Mouse (Mus musculus) CD4-positive, CD25-positive, alpha-beta regulatory T cell, adult 2 months (primary cell): Measurements from ENCODE around the gene Zan.

ENCODE experiments used
- DNase-seq: peaks from one replicate; pipeline ENCODE4 v3.0.0-alpha.2; 2012; ENCODE audit warnings: low read depth, low spot score

Gene Zan

DNA sequence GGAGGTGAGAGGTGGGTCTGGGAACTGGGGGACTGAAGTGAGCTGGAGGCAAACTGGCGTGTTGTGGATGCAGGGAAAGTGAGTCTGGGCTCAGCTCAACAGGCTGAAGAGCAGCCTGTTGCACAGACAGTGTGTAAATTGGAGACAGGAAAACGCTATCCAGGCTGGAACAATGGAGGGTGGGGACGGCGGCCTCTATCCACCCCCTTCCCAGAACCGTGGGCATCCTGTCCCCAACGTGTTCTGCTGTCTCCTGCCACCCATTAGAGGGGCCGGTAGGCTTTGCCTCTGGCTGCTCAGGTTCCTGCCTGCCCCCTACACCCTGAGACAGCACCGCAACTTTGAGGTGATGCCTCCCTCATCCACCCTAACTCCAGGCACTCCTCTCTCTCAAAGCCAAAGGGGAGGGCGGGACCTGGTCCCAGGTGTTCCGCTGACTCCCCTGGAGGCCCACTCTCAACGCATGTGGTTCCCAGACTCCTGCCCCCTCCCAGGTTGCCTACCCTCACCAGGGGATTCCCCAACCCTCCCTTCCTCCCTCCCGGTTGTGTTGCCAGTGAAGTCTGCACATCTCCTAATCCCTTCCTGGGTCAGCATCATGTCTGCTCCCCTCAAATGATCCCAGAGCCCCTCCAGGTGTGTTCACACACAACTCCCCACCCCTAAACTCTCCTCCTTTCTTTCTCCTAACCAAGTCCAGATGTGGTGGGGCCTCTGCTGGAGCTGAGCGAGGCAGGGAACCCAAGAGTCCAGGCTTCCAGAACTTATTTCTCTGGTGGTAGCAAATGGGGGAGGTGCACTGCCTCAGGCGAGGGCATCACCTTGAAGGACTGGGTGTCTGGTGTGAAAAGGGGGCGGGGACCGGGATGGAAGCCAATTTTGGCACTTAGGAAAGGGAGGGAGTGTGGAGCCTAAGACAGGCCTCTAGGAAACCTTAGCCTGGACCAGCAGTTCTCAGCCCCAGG, 124.6 kb downstream of the Zan start:
- DNase-seq: no peak

DNA sequence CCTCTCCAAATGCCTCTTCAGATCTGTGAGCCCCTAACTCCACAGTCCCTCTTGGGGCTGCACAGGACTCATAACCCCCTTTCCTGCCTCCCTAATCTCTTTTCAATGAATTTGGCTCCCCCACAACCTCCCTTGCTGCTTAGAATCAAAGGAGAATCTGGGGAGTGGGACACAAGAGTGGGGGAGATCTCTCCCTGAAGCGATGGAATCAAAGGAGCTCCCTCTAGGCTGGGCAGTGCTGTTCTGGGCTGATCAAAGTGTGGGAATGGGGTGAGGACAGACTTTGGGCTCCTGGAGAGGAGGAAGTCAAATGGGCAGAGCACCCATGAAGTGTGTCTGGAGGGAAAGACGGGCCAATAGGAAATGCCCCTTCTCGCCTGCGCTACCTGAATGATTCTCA, 125.5 kb downstream of the Zan start:
- DNase-seq: no peak

DNA sequence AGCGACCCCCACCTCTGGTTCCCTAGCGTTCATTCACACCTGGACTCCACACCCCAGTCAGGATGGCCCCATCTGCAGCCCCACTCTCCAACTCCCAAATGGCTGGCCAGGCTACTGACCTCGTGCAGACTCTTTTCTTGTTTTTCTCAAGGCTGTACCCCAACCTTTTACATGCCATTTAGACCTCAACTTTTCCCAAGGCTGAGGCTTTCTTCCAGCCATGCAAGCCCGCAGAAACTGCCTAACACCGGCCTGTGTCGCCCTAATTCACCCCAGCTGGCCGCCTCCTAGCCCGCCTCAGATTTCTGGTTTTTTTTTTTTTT, 125.8 kb downstream of the Zan start:
- no peak for DNase-seq

DNA sequence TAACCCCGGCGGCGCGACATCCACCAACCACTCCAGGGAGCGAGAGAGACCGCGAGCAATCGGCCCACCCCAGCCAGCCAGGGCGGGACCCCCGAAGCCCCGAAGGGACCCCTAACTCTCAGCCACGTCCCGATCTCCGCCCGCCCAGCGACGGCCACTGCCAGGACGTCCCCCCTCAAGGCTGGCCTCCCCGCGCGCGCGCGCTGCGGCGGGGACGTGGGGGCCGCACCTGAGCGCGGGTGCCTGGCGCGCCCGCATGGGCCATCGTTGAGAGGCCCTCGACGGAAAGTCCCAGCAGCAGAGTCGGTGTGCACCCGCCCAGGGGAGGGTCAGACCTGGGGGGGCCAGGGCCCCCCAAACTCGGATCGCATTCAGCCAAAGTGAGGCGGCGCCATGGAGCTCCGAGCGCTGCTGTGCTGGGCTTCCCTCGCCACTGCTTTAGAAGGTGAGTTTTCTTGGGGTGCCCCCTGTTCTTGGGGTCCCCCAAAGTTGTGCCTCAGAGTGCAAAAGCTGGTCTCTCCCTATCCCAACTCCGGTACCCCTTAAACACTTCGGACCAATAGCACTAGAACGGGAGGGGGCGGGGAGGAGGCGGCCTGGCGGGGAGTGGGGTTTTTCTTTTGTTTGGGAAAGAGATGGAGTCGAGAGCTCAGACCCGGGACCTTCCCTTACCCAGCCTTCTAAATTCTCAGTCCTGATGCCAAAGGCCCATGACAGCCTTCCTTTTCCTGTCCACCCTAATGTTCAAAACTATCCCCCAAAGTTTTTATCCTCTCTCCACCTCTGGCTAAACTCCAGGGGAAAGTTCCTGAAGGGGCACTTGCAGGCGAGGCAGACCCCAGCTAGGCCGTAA, 126.4 kb downstream of the Zan start:
- DNase-seq: no peak

DNA sequence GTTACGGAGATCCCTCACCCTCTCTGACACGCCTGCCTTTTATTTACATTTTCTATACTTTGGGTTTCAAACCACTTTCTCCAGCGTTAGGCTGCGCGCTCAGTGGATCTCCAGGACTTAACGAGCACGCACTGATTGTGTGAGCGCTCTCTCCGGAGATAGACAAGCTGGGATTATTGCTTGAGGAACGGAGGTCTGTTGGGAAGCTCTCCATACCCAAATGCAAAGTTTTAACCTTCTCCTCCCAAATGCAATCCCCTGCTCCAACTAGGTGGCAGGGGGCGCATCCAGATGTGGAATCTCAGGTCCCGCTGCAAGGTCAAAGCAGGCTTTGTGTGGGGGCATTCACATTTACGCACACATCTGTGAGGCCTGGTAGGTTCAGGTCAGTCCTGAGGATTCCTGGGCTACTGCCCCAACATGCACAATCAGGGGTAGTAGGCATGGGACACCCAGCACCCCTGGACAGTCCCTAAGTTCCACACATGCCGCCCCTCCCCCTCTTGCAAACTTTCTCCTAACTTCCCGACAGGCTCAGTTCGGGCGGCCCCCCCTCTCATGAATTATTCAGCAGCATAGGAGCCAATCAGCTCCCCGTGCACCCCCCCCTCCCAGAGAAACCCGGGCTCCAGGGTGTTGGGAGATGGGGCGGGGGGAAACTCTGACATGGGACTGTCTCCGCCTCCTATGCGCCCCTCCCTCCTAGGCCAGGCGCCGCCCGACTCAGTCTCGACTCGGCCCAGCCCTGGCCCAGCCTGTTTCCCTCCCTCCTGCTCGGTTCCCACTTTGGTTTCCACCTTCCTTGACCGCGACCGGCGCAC, 127.3 kb downstream of the Zan start, which contains the start of gene Ephb4:
Gene Ephb4, plus strand, starts transcription at position 726 of the 821 bp plus-strand sequence.
- DNase-seq: no peak

DNA sequence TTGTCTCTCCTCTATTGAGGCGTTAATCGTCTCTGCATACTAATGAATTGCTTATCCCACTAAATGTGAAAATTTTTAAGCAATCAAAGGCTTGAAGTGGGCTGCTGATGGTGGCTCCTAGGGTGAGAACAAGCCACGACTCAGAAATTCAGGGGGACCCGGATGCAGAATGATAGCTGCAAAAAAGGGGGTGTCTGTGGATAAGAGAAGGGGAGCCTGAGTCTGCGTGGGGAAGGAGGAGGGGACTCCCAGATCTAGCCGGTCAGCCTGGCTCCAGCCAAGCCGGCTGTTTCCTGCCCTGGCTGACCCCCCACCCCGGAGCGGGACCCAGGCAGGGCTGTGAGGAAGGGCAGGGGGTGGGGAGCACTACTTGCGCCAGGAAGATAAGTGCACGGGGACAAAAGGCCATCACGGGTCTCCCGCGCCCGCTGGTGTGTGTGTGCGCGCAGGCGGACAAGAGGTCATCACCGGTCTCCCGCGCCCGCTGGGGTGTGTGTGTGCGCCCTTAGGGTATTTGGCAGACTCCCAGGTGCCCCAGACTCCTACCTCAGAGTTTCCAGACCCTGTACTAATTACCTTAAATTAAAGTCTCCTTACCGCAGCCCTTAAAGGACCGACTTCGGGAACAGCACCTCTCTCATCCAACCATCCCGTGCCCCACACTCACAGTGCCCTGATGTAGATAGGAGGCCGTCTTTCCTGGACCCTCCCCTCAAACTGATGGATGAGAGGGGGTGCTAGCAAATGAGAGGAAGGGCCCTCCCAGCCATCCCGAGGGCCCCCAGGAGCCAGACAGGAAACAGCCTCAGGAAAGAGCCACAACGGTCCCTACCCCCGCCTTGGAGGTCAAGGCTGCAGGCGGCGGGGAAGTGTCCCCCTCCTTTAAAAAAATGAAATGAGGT, 128.1 kb downstream of the Zan start:
- DNase-seq: no peak

DNA sequence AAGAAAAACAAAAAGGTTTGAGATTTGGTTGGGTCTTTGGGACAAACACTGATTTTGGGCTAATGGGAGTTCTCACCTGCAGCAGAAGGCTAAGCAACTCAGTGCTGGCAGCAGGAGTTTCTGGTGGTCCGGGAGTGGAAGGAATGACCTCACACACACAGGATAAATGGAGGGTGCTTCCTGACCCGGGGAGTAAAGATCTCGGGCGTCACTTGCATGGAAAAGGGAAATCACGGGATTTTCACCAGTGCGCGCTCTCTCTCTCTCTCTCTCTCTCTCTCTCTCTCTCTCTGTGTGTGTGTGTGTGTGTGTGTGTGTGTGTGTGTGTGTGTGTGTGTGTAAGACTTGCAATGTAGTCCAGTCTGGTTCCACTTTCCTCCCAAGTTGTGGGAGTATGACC, 129.0 kb downstream of the Zan start:
- no peak for DNase-seq

DNA sequence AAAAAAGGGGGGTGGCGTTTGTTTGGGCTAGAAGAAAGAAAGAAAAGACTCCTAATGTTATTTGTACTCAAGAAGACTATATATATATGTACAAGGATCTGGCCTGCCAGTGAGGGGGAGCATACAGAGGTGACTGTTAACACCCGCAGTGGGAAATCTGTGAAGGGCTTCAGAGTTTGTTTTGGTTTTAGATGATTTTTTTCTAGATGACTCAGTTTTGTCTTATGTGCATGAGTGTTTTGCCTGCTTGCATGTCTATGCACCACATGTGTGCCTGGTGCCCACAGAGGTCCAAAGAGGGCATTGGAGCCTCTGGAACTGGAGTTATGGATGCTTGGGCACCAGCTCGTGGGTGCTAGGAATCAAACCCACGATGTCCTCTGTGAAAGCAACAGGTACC, 129.9 kb downstream of the Zan start:
- DNase-seq: no peak

DNA sequence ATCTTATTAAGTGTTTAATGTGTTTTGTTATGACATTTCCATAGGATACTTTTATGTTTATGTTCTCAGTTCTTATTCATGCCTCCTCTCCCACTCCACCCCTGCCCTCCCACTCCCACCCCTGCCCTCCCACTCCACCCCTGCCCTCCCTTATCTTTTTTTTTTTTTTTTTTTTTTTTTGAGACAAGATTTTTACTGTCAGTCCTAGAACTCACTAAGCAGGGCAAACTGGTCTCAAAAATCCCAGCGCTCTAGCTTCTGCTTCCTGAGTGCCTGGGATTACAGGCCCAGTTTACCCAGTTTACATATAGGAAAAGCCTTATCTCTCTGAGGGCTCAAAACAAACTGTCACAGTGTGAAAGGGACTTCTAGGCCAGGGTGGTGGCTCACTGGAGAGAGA, 130.5 kb downstream of the Zan start:
- no peak for DNase-seq

DNA sequence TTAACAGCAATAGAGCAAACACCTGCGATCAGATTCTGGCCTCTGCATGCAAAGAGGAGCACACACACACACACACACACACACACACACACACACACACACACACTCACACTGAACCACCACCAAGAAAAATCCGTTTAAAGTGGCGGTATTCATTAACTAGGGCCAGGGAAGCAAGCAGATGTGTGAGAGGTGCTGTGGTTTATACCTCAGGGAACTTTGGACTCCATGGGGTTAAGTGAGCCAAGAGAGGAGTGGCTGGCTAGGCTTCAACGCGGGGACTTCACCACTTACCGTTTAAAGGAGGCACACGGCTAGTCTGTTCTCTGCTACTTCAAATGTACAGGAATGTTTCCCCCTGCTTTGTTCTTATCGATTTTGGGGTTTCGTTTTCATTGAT, 131.0 kb downstream of the Zan start:
- no peak for DNase-seq

DNA sequence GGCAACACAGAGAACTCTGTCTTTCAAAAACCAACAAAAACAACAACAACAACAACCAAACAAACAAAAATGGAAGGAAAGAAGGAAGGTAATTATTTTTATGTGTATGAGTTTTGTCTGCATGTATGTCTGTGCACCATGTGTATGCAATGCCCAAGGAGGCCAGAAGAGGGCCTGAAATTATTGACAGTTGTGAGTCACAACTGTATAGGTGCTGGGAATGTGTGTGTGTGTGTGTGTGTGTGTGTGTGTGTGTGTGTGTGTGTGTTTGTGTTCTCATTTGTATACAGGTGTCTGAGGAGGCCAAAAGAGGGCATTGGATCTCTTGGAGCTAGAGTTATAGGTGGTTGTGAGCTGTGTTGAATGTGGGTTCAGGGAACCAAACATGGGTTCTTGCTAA, 133.0 kb downstream of the Zan start:
- no peak for DNase-seq

DNA sequence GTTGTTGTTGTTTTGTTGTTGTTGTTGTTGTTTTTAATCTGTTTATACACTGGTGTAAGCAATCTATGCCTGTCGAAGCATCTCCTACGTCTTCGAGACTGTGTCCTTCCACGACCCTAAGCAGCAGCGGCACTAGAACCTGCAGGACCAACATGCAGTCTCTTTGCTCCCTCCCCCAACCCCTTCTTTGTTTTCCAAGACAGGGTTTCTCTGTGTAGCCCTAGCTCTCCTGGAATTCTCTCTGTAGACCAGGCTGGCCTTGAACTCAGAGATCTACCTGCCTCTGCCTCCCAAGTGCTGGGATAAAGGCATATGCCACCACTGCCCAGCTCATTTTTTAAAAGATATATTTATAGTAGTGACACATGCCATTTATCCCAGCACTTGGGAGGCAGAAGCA, 133.5 kb downstream of the Zan start:
- DNase-seq: no peak

DNA sequence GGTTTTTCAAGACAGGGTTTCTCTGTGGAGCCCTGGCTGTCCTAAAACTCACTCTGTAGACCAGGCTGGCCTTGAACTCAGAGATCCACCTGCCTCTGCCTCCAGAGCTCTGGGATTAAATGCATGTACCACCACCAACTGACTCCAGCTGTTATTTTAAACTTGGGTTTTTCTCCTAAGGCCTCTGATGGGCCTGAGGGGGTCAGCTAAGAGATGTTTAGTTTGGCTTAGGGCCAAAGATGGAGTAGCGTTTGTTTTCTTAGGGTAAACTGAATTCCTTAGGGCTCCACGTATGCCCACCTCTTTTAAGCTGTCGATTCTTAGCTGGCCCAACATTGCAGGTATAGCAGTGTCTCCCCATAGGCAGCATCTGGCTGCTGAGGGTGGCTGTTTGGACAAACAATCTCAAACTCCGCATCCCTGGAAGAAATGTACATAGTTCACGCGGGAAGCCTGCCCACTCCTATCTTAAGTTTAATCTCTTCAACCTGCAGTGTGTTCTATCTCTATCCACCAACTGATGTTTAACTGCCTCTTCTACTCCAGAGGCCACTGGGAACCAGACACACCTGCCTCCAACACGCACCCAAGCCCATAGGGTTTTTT, 134.4 kb downstream of the Zan start:
- no peak for DNase-seq

DNA sequence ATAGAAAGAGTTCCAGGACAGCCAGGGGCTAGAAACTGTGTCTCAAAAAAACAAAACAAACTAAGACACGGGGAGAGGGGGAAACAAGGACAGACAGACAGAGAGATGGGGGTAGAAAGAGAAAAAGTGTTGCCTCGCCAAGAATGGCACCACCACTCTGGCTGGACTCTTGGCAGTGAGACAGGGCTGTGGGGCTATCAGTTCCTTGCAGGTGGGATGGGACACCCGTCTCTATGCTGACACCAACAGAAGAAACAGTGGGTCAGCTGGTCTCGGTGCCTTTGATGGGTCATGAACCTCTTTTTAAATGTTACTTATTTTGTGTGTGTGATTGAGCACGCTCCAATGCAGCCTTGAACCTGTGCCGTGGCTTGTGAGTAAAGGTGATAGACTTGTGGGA, 136.6 kb downstream of the Zan start:
- DNase-seq: no peak

DNA sequence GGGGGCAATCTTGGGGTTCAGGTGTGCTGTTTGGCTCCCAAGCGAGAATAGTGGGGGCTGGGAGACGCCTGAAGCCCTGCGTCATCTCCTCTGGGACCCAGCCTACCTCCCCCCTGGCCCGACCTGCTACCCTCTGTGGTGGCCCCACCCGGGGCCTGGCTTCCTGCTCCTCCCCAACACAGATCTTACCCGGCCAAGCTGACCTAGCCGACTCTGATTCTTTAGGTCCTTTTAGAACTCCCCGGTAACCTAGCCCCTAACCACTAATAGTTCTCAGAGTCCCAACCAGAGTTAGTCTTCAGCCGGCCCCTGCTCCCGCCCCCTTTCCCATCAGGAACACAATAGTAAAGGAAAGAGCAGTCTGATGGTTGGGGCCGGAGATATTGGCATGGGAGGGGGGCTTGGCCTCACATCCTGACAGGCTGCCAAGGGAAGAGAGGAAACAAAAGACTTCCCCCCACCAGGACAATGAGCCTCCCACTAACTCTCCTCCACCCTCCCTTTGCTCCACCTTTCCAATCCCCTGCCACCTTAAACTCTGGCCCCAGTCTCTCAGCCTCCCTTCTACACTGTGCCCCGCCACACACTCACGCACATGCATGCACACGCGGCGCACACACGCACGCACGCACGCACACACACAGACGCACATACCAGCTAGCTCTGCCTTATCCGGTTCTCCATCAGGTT, 137.4 kb downstream of the Zan start:
- DNase-seq: peak; percentile 15

DNA sequence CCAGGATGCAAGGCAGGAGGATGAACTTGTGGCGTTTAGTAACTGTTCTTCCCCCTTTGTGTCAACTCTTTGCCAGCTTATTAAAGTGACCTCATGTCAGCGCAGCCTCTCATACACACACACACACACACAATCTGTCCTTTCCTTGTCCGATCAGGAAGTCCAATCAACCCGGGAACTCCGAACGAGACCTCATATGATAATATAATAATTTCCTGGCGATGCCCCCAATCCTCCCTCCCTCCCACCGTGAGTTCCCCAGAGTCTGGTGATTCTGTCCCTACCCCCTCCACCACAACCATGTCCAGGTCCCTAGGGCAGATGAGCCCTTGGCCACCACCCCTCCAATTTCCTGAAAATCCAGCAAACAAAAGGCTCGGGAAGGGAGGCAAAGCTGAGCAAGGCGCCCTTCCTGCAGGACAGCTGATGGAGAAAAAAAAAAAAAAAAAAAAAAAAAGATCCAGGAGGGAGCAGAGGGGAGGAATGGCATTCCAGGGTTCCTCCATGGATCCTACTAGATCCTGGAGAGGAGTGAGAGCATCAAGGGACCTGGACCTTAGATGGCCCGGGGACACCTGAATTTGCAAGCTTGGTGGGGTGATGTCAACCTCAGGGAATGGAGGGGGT, 138.1 kb downstream of the Zan start:
- DNase-seq: no peak

DNA sequence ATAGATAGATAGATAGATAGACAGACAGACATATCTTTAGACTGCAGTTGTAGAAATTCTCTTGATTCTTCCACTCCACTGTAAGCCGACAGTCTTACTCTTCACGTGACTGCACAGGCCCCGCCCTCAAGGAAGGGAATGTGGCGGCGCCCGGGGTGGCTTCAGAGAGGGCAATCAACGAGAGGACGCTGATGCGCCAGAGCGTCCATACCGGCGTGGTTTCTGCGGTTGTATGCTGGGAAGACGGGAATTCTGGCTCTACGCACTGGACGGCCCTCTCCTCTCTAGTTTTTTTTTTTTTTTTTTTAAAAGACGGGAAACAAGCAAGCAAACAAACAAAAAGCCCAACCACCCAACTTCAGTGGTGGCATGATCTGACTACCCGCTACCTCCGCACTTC, 138.6 kb downstream of the Zan start:
- DNase-seq: peak; percentile 80

DNA sequence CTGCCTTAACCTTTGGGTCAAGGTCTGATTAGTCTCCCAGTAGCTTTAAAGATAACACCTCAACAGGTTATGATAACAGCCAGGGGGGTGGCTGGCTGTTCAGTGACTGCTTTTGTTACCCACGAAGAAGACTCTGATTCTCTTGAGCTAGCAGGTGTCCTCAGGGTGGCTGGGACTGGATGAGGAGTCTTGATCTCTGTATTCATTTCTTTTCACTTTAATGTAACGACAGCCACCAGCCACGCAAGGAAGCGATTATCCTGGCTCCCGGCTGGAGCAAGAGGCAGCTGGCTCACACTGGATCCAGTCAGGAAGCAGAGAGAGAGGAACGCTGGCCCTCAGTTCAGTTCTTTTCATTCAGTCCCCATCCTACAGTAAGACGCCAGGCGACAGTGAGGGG, 139.7 kb downstream of the Zan start:
- no peak for DNase-seq

DNA sequence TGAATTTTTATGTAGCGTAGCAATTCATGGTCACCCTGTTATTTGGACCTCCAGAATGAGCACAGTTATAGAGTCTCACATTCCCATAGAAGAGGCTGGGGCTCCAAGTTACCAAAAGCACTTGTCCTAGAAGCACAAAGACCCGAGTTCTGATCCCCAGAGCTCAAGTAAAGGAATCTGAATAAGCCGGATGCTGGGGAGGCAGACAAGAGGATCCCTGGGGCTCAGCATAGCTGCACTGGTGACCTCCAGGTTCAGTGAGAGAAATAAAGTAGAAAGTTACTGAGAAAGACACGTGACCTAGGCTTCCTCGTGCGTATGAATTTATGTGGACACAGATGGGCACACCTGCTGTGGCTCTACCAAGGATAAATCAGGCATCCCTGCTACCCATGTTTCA, 141.8 kb downstream of the Zan start:
- DNase-seq: no peak
